Mouse (Mus musculus) small intestine, adult 2 months (tissue): Measurements from ENCODE around the gene Hspa12a.

Source experiments
- CTCF ChIP-seq: fragments of 200-500 bp; IDR thresholded peaks from 2 replicates; pipeline ENCODE4 v1.5.1; 2012; ENCODE audit warnings: low read depth, mild to moderate bottlenecking, control low read depth, inconsistent platforms, low read length, moderate library complexity, mixed read lengths; ENCODE audit not compliant: insufficient replicate concordance, insufficient read length; ENCODE audit errors: extremely low read depth
- POLR2A ChIP-seq: fragments of 200-500 bp; IDR thresholded peaks from 2 replicates; pipeline ENCODE4 v1.6.1; 2012; ENCODE audit warnings: low read depth, mild to moderate bottlenecking, control low read depth, inconsistent platforms, low read length, moderate library complexity

DNA sequence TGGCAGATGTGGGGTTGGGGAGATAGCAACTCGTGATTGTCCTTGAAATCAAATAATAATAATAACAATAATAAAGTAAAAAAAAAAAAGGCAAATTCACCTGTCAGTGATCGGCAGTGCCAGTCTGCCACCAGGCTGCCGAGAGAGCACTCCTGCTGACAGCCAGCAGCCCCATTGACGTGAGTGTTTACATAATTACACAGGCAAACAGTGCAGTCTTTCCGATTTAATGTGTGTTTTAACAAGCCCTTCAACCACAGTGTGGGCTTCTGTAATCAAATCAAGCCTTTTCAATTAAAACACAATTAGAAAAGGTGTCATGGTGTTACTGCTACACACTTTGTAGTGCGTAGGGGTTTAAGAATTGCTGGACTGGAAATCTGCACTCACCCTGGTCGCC is 24.3 kb downstream of the Hspa12a start:
- no peak for TF ChIP-seq CTCF
- TF ChIP-seq POLR2A: no peak
